Mouse (Mus musculus) left cerebral cortex, postnatal 36 days (tissue): Measurements from ENCODE around the gene Tef. TPM values are rescaled to one million over a fixed set of nuclear protein-coding genes. Genes with fewer than 3 reads are reported as not detected.

Source experiments
- DNase-seq, 2 experiments: peaks; one replicate each; pipeline ENCODE4 v3.0.0; 2021 to 2022; ENCODE audit warnings: low spot score in 2 of 2, mixed read lengths in 1 of 2
- intact Hi-C: fragments of 180-260 bp; cut with DNase I; formaldehyde crosslinking; loops from one replicate; pipeline ENCODE4 v1.15.1; 2025
- total RNA-seq, 2 experiments: library from RNA; stranded (reverse); gene quantifications; 2 replicates each; pipeline ENCODE4 v1.2.3; 2021

Gene Tef
- total RNA-seq, 2 experiments from 2014 or later, result 244 to 267 TPM

- intact Hi-C loops, result loop anchor here (5.0 kb wide), 1 partner anchor 42 kb away; the partner anchor contains the start of gene Tob2
- DNase-seq, result no peak
Measured at GRCm38 (mm10) chr15:81814716-81815370, 12.6 kb downstream of the Tef start.

GRCm38 (mm10) chr15:81818404-81818803 is 16.2 kb downstream of the Tef start:
- intact Hi-C loops, result no loop called here
- no peak for DNase-seq

- intact Hi-C loops, result no loop called here
- no peak for DNase-seq
Measured at GRCm38 (mm10) chr15:81822631-81823030, 20.4 kb downstream of the Tef start.

- intact Hi-C loops, result no loop called here
- no peak for DNase-seq
Measured at GRCm38 (mm10) chr15:81824832-81825231, 22.6 kb downstream of the Tef start.

GRCm38 (mm10) chr15:81828426-81829207 is 26.4 kb downstream of the Tef start:
- no peak for DNase-seq
- intact Hi-C loops, result no loop called here

GRCm38 (mm10) chr15:81829208-81829580 is 27.0 kb downstream of the Tef start:
- no peak for DNase-seq
- intact Hi-C loops, result no loop called here

- DNase-seq, result no peak
- intact Hi-C loops, result loop anchor here (2.0 kb wide), 1 partner anchor 26 kb away; no protein-coding TSS in a partner anchor
Measured at GRCm38 (mm10) chr15:81830530-81830929, 28.3 kb downstream of the Tef start.

- intact Hi-C loops, result loop anchor here (1.0 to 2.0 kb wide), 2 partner anchors 26 to 74 kb away; no protein-coding TSS in a partner anchor
- peak; percentile 76 to 83 for DNase-seq
Measured at GRCm38 (mm10) chr15:81831136-81831825, 29.1 kb downstream of the Tef start.

- DNase-seq, result no peak
- intact Hi-C loops, result no loop called here
Measured at GRCm38 (mm10) chr15:81832219-81832618, 30.0 kb downstream of the Tef start.

GRCm38 (mm10) chr15:81833481-81833880 is 31.3 kb downstream of the Tef start:
- DNase-seq, result no peak
- intact Hi-C loops, result no loop called here

- intact Hi-C loops, result no loop called here
Measured at GRCm38 (mm10) chr15:81834171-81834841, 32.1 kb downstream of the Tef start.

GRCm38 (mm10) chr15:81835007-81835880 is 33.0 kb downstream of the Tef start:
- DNase-seq, result no peak
- intact Hi-C loops, result no loop called here

More at GRCm38 (mm10) chr15:81834171-81834841, 32.1 kb downstream of the Tef start:
- no peak for DNase-seq

- peak; percentile 91 to 92 for DNase-seq
- intact Hi-C loops, result no loop called here
Measured at GRCm38 (mm10) chr15:81836124-81836821, 34.1 kb downstream of the Tef start.

- intact Hi-C loops, result no loop called here
- DNase-seq, result no peak
Measured at GRCm38 (mm10) chr15:81836966-81837920, 35.0 kb downstream of the Tef start.

- intact Hi-C loops, result no loop called here
- no peak for DNase-seq
Measured at GRCm38 (mm10) chr15:81838554-81839235, 36.5 kb downstream of the Tef start.

GRCm38 (mm10) chr15:81839634-81840033 is 37.4 kb downstream of the Tef start:
- peak; percentile 69 to 78 for DNase-seq
- intact Hi-C loops, result no loop called here

- intact Hi-C loops, result no loop called here
- no peak for DNase-seq
Measured at GRCm38 (mm10) chr15:81840306-81840705, 38.1 kb downstream of the Tef start.
